Mouse (Mus musculus) naive thymus-derived CD4-positive, alpha-beta T cell, adult 2 months (primary cell): ENCODE data around the gene Adgra1.

ENCODE experiments used
- DNase-seq: peaks from one replicate; pipeline ENCODE4 v3.0.0-alpha.2; 2011; ENCODE audit warnings: low read depth

Gene Adgra1

DNA sequence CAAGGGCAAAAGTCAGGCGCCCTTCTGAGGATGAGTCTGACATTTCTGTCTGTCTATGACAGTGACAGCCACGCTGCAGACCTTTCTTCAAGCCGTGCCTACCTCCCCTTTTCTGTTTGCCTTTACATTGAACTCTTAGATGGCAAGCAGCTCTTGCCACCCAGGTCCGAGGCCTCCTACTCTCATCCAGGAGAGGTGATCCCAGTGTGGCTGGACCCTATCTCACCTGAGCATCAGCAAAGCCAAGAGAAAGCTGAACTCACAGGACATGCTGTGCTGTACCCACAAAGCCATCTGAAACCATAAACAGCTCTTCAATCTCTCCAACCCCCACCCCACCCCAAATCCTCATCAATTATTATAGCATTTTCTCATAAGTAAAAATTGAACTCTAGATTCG is 16.7 kb downstream of the Adgra1 start:
- DNase-seq = no peak

DNA sequence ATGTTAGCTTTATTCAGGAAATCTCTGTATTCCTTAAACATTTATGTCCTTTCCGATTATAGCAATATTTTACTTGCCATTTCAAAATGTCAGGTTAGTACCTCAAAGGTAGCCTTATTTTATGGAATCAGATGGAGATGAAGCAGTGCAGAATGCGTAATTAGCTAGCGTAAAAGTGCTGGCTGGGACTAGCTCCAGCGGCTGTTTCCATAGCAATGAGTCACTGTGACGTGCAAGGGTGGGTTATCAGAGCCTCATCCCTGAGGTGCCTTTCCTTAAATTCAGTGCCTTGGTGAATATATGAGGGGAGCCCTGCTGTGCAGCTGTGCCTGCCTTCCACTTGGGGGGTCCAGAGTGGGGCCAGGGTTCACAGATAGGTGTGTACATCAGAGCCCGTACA is 17.1 kb downstream of the Adgra1 start:
- DNase-seq = no peak

DNA sequence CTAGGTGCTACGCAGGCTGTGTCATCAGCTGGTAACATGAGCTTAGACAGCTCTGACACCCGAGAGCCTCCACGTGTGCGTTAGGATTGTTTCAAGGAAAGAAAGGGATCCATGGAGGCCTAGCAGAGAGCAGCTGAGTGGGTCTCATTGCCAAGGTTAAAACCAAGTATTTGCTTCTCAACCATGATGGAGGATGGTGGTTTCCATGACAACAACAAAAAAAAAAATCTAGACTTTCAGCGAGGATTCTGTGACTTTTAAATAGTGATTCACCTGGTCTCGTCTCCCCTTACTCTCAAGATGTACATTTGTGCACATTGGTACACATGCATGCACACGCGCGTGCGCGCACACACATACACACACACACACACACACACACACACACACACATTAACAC is 21.3 kb downstream of the Adgra1 start:
- no peak for DNase-seq

DNA sequence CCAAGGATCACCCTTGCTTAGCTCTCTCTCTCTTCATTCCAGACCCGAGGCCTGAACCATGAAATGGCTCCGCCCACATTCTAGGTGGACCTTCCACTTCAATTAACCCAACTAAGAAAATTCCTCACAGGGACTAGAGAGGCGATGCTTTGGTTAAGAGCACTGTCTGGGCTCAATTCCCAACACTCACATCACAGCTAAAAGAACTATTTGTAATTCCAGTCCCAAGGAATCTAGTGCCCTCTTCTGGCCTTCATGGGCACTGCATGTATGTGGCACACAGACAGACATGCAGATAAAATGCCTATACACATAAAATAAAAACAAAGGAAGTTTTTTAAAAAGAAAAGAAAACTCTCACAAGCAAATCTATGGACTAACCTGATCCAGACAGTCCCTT is 27.4 kb downstream of the Adgra1 start:
- peak; percentile 37 for DNase-seq

DNA sequence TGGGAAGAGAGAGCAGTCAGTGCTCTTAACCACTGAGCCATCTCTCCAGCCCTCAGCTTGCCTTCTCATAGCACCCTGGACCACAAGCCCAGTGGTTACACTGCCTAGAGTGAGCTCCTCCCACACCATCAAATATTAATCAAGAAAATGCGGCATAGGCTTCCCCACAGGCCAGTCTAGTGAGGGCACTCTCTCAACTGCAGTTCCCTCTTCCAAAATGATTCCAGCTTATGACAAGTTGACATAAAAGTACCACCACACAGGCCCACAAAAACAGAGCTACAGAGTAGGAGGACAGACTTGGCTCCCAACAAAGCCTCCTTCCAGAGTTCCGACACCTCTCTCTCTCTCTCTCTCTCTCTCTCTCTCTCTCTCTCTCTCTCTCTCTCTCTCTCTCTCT is 29.1 kb downstream of the Adgra1 start:
- no peak for DNase-seq

DNA sequence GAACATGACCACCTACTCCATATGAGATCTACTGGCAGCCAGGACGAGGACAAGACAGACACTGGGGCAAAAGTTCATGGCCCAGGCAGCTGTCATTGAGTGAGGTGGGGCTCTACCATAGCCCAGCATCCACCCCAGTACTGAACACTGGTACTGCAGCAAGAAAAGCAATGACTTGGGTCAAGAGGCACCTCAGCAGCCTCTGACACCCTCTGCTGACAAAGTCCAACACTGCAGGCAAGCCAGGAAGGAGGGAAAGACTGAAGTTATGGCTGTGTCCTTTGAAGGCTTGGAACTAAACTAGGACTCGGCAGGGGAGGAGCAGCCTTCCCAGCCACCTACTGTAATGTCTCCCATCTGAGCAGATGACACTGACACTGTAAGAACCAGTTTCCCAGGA is 30.3 kb downstream of the Adgra1 start:
- DNase-seq = no peak

DNA sequence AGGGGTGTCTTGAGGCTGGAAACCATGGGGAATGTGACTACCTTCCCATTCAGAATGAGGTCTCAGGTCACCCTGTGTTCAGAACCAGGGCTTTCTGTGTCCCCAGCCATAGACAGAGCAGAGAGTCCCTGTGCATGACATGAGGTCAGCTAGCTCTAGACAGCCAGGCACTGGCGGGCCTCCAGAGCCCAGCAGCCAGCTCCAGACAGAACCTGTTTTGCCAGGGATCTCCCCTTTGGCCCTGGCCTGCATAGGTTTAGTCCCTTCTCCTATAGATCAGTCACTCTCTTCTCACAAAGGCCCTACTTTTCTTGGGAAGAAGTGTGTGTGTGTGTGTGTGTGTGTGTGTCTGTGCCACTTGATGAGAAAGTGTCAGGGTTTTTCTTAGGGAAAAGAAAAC is 30.9 kb downstream of the Adgra1 start:
- no peak for DNase-seq

DNA sequence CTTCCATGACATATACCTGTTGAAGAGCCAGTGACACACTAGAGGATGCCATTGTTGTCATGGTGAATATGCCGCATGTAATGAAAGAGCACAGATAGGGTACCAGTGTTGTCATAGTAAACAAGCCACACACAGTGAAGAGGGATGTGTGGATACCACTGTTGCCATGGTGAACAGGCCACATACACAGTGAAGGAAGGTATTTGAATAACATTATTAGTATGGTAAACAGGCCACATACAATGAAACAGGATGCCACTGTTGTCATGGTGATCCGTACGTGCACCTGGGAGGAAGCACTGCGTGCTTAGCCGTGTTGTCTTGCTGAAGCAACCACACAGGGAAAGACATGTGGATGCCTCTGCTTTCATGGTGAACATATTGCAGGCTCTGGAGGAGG is 37.0 kb downstream of the Adgra1 start:
- DNase-seq = no peak

DNA sequence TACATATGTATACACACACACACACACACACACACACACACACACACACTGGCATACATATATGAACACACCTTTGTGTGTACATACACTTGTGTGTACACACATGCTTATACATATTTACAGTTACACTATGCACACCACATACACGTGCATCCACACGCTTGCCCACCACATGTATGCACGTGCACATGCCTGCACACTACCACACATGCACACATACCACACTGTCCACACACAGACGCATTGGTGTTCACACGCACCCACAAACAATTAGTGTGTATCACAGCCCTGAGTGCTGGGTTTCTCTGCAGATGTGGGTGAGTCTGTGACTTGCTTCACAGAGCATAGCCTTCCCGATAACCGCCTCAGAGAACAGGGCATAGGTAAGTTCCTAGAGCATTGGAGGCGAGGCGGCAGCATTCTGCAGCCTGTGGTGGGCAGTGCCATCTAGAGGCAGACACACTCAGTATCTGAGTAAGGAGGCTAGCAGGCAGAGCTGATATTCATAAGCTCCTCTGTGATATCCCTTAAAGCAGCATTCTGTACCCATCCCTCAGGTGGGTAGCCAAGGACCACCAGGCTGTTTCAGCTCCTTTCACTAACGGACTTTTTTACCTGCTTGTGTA is 43.3 kb downstream of the Adgra1 start:
- no peak for DNase-seq

DNA sequence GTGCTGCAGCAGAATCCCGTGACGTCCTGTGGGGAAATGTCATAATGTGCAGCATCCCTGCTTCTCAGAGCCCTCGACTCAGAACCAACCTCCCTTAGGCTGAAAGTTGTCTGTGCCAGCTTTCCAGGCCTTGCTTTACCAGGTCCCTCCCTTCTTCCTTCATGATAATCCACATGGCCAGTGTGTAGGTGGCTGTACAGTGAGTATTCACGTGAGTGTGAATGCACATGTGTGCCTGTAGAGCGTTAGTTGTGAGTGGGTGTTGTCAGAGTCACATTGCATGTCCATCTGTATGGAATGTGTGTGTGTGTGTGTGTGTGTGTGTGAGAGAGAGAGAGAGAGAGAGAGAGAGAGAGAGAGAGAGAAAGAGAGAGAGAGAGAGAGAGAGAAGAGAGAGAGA is 44.1 kb downstream of the Adgra1 start:
- DNase-seq = no peak

DNA sequence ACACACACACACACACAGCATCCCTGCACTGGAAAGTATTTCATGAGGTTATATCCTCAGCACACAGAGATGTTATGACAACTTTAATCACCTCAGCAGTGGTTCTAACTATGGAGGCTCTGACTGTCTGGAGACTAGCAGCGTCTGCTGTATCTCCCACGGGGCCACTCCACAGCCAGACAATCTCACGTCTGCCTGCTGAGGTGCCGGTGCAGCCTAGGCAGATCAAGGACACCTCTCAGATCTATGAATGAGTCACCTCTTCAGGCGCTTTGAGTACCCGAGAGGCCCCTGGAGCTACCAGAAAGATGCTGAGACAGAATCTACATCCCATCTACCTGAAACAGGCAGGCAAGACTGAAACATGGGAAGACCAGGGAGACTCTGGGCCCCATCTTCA is 44.6 kb downstream of the Adgra1 start:
- no peak for DNase-seq

DNA sequence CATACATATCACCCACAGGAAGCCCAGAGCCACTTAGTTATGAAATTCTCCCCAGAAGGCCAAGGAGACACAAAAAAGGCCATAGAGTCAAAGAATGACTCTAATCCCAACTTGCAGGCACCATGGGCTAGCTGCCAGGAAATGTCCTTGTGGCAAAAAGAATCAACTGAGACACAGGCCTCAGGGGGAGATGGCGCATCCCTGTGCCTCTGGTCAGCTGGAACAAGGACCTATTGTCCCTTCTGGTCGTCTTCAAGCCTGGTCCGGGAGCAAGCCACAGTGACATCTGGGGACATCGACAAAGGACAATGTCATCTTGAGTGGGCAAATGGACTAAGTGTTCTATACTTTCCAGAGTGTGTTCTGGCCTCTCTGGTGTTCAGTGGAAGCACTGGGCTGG is 49.6 kb downstream of the Adgra1 start:
- no peak for DNase-seq

DNA sequence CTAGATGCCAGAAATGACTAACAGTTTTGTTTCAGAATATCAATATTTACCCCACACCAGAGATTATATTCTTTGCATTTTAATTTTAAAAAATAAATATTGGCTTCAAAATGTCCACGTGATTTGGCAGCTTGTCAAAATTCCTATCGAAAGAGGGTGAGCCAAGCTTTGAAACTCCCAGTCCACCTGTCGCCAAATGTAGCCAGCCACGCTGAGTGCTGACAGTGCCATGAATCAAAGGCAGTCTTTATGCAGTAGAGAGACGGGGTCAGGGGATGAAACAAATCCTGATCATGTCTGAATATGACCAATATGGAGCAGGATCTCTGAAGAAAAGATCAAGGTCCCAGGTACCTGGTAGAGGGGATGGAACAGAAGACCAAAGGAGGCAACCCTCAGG is 57.8 kb downstream of the Adgra1 start:
- DNase-seq = no peak

DNA sequence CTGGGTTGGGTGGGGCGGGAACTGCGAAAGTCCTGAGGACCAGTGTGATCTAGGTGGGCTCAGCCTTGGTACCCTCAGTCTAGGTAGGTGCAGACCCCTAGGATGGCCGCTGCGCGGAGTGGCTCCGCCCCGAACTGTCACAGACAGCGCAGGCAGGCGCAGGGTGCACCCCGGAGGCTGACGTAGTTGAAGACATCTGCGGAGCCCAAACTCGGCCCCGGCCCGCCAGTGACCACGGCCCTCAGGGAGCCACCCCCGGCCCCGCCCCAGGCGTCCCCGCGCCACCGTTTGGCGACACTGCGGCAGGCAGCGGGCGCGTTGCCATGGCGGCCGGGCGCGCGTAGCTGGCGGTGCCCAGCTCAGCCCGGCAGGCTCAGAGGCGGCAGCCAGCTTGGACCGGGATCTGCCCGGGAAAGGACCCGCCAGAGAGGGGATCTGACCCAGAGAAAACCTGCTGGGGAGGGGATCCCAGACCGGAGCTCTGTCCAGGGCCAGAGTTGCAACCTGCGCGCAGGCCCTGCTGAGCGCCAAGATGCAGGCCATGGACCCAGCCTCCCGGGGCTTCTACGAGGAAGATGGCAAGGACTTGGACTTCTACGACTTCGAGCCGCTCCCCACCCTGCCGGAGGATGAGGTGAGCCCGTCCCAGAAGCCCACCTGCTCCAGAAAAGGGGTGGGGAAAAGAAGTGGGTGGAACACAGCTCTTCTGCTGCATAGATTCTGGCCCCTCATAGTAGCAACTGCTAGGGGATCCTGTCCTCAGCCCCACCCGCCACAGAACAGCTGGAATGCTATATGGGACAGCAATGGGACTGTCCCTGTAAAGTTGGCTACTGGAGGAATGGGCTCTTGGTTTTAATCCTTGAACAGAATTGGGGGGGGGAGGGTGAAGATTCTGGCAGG is 60.9 kb downstream of the Adgra1 start, which contains the start of gene Kndc1:
Kndc1 (plus strand) TSS at position 42 of the 903 bp plus-strand sequence.
- DNase-seq = no peak

DNA sequence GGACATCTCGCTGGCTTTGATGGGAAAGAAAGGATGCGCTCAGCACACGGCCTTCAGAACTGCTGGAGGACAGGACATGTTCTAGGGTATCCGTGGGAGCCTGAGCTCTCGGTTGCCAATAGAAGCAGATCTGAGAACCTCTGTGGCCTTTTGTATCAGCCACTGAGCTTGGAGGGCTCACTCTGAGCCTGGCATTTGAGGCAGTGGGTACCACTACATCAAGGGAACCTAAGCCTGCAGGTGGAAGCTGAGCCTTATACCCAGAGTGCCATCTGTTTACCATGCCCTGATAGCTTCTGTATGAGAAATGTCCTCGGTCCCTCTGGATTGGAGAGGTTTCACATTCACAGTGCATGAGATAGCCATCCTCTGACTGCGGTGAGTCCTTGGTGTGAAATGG is 62.3 kb downstream of the Adgra1 start:
- DNase-seq = no peak

DNA sequence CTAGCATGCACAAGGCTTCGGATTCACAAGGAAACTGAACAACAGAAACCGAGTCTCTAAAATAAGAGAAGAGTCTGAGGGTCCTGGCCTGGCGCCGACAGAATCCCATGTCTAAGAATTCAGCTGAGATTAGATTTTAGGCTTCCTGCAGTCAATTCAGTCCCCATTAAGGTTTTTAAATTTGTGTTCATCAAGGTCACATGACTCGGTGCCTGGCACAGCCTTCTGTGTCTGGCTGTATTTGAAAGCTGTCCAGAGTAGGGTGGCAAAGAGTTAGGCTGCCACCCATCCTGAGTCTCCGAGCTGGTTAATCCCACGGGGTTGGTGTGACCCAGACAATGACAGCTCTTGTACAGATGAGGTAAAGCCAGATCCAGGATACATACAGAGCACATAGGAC is 62.8 kb downstream of the Adgra1 start:
- DNase-seq = no peak

DNA sequence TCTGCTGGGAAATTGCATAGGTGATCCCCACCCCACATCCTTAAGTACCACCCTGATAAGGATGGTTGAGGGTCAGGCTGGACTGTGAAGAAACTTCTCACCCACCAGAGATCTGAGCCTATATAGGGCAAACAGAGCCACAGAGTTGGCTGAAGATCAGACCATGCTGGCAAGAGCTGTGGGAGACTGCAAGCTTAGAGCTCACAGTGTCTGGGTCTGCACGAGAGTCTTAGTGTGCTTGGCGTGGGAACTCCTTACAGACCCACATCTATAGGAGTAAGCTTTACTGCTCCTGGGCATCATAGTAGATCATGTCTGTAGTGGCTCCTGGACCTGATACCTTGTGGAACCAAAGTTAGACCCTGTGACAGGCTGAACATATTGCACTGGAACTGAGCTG is 64.6 kb downstream of the Adgra1 start:
- DNase-seq = no peak

DNA sequence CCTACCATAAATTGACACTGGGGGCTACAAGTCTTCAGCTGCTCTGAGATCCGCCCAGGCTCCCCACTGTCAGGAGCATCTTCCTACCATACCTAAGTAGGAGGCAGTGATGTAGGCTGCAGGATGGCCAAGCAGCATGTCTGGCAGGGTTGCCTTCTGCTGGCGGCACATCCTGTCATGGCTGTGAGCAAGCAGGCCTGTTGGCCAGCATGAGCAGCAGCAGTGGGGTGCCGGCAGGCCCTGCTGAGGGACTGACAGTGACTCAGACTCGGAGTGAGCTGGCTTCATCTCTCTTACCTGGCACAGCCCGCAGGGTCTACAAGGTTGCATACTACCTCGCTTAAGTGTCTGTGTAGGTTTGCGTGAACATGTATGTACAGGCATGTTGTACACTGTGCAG is 65.5 kb downstream of the Adgra1 start:
- no peak for DNase-seq

DNA sequence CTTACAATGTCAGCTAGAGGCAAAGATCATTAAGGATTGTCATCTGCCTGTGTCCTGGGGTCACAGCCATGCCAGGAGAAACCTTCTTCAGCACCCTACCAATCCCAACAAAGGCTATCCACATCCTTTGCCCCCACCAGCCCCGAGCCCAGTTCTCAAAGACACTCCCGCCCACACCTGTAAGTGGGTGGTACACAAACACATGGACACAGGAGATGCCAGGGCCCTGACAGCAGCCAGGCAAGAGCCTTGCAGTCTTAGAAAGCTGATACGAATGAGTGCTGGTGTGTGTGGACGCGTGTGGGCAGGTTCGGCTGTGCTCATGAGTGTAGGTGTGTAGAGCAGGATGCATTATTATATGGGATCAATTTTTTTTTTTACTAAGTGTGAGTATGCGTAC is 66.5 kb downstream of the Adgra1 start:
- no peak for DNase-seq

DNA sequence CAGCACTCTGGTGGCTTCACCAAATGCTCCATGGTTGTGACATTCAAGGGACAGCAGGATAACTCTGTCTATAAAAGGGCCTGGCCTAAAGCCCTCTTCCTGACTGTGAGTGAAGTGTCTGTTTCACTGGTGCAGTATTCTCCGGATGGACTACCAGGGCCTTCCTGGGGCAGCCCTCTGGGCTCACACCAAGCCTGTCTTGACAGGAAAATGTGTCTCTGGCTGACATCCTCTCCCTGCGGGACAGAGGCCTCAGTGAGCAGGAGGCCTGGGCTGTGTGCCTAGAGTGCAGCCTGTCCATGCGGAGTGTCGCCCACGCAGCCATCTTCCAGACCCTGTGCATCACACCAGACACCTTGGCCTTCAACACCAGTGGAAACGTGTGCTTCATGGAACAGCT is 66.9 kb downstream of the Adgra1 start:
- DNase-seq = no peak

DNA sequence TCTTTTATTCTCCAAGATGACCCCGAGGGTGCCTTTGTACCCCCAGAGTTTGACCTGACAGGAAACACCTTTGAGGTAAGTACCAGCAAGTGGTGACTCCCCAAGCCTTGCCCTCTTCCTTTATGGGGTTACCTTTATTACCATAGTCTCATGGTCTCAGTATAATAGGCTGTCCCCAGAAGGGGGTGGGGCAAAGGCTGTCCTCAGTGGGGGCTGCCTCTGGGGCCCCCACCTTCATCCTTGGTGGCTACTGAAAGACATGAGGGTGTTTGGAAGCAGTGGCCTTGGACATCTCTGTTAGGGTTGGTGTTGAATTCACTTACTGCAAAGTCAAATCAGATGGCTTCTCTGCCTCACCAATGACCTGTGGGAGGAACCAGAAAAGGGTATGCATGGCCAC is 68.0 kb downstream of the Adgra1 start:
- DNase-seq = no peak

DNA sequence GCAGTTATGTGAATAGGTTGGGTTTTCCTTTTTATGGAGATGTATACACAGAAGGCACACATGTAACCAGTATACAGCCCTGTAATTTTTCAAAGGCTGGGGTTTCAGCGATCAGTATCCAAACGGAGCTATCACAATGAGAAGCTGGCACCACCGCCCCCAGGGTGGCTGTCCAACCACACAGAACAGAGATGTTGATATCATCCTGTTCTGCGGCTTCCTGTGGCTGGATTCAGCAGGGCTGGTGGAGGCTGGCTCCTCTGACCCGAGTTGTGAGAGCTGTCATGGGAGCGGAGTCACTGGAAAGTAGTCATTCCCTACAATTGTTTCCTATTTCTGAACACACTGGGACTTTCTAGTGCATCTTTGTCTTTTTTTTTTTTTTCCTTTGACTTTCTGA is 71.3 kb downstream of the Adgra1 start:
- no peak for DNase-seq

DNA sequence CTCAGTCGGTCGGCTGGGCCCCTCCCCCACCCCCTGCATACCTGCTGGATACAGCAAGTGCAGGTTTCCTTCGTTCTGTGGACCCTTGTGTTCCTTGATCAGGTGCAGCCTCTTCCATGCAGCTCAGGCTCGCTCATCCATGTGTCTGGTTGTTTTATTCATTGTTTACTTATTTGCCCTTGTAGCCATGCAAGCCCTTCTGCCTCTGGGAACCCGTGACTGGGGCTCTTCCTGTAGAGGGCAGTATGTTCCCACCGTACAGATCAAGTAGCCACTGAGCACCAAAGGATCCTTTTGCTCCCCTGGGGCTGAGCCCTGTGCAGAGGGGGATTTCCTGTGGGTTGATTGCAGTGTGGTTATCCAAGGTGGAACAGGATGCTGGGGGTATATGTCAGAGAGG is 71.7 kb downstream of the Adgra1 start:
- DNase-seq = peak; percentile 64

DNA sequence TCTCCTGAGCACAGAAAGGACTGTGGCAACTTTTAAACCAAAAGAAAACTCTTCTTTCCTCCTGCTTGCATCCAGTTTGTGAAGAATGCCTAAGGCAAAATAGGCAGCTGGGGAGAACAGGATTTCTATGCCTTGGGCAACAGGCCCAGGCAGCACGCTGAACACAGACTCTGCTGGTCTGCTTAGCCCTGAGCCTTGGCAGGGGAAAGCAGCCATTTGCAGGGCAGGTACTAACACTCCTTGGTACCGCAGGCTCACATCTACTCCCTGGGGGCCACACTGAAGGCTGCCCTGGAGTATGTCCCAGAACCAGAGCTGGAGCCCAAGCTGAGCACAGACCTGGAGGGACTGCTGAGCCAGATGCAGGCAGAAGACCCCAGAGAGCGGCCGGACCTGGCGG is 74.2 kb downstream of the Adgra1 start:
- DNase-seq = no peak
